Mouse (Mus musculus) urinary bladder, adult 2 months (tissue): Measurements from ENCODE around the gene Aldh3a1. TPM values are rescaled to one million over a fixed set of nuclear protein-coding genes. Genes with fewer than 3 reads are reported as not detected.

ENCODE experiments used
- DNase-seq: peaks from one replicate; pipeline ENCODE4 v3.0.0; 2022; ENCODE audit warnings: low spot score
- polyA plus RNA-seq: library from polyadenylated mRNA; depleted of rRNA; stranded (reverse); fragments of >200 nt; gene quantifications from 2 replicates; pipeline ENCODE4 v1.2.3, GENCODE M21; 2012

The Aldh3a1 gene
- polyA plus RNA-seq, 1 experiment, result 173 TPM

- no peak for DNase-seq
These were observed 10.6 kb upstream of the Aldh3a1 start for GRCm38 (mm10) chr11:61196616-61197353.

- DNase-seq, result no peak
These were observed 9.4 kb upstream of the Aldh3a1 start for GRCm38 (mm10) chr11:61197935-61198334.

DNA sequence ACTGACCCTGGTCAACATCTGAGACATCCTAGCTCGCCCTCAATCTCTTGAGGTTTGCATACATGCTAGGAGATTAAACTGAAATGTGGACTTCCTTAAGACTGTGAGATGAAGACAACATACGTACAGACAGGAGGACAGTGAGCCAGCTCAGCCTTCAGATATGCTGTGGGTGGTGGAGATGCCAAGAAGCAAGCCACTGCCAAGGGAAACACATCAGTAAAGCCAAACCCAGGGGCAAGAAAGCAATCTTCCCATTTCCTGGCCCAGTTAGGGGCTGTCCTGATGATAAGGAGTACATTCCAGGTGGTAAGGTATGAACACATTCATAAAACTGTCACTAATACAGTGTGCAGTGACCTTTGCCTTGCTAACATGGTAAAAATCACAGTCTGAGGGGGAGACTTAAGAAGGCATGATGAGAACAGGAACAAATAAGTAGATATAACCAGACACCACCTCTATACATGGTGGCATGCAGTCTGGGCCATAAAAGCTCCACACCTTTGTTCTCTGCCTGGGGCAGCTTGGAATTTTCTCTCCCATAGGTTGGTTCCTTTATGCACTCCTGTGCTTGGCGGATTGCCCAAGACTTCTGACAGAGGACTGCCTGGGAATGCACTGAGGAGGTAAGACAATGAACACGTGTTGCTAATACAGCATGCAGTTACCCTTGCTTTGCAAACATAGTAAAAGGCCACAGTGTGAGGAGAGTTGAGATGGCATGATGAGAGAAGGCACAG is 7.5 kb upstream of the Aldh3a1 start:
- no peak for DNase-seq

- no peak for DNase-seq
These were observed 5.2 kb upstream of the Aldh3a1 start for GRCm38 (mm10) chr11:61202186-61202585.

DNA sequence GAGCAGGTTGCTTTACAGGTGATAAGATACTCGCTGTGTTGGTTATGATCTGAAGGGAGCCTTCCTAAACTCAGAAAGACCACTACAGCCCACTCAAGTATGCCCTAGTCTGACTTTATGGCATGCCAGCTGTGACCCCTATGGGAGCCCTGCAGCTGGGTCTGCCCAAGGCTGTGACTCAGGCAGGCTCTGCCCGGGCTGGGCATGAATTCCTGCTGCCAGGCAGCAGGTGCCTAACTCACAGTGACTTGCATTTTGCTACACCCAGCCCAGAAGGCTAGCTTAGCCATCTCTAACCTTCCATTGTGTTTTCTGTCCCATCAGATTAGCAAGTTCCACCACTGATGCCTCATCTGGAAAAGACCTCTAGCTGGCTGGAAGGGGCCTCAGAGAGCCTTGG is 4.5 kb upstream of the Aldh3a1 start:
- DNase-seq, result no peak

GRCm38 (mm10) chr11:61205167-61205950 is 2.0 kb upstream of the Aldh3a1 start:
- no peak for DNase-seq

DNA sequence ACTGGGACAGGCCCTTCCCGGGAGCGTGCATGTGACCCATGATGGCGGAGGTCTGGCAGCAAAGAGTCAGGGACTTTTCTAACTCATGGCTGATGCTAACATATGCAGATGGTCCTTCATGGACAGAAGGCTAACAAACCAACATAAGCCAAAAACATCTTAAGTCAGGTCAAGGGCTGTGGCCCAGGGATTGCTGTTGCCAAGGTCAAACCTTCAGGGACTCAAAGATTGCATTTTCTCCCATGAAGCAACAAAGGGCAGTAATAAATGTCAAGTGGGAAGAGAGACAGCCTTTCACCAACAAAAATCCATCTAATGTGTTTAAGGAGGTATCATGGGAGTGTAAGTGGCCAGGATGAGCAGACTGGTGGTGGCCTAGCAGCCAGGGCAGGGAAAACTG is 1.2 kb upstream of the Aldh3a1 start:
- no peak for DNase-seq

- DNase-seq, result no peak
These were observed 979 bp downstream of the Aldh3a1 start for GRCm38 (mm10) chr11:61208316-61208715.

GRCm38 (mm10) chr11:61212102-61212501 is 4.8 kb downstream of the Aldh3a1 start:
- no peak for DNase-seq

DNA sequence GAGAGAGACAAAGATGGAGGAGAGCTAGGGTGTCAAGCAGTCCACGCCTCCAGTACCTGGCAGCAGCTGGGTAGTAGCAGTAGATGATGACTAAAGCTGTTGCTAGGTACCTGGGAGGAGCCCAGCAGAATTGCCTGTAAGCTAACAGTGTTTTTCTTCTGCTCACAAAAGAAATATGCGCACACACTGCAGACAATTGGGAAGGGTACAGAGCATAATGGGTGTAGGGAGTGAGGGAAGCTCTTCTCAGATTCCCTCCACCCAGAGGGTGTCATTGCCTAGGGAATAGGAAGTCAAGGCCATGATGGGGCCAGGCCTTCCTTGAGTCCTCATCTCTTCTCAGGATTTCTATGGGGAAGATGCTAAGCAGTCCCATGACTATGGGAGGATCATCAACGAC is 8.6 kb downstream of the Aldh3a1 start:
- no peak for DNase-seq

DNA sequence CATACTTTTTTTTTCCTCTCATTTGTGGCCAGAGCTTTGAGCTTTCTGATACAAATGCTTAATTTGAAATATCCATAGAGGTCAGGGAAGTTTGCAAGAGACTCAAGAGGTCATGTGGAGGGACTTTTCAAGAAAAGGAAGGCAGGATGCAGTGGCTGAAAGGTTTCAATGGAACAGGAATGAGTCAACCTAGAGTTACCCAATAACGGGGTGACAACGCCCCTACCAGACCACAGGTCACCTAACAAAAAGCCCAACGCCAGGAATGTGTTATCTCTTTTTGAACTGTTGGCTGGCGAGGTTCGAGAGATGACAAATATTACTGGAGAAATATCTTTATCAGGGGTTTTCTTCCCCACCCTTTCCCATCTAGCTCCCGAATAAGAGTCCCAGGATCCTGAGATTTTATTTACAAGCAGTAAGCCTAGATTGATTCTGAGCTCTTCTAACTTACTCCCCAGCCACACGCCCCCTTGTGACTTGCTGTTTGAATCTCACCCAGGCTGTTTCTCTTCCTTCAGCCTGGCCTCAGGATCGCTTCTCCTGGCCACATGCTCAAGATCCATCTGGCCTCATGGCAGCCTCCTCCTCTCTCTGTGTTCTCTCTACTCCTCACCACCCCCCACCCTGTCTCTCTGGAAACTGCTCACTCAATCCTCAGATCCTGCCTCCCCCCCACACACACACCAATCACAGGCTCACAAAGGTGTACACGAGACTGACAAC is 13.0 kb downstream of the Aldh3a1 start:
- no peak for DNase-seq

DNA sequence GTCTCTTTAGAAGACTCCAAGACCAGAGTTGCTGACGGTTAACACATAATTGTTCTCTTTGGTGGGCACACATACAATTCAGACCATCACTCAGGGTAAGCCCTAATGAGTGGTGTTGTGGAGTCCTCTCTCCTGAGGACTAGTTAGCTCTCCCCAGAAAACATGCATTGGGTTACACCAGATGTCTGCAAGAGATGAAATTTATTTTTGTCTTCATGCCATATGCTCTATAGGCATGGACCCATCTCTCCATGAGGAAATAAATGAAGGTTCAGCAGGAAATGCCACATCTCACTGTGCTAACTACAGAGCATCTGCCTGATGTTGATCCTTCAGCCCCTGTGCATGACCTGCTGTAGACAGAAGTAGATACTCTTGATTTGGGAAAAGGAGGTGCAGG is 14.7 kb downstream of the Aldh3a1 start:
- DNase-seq, result no peak

DNA sequence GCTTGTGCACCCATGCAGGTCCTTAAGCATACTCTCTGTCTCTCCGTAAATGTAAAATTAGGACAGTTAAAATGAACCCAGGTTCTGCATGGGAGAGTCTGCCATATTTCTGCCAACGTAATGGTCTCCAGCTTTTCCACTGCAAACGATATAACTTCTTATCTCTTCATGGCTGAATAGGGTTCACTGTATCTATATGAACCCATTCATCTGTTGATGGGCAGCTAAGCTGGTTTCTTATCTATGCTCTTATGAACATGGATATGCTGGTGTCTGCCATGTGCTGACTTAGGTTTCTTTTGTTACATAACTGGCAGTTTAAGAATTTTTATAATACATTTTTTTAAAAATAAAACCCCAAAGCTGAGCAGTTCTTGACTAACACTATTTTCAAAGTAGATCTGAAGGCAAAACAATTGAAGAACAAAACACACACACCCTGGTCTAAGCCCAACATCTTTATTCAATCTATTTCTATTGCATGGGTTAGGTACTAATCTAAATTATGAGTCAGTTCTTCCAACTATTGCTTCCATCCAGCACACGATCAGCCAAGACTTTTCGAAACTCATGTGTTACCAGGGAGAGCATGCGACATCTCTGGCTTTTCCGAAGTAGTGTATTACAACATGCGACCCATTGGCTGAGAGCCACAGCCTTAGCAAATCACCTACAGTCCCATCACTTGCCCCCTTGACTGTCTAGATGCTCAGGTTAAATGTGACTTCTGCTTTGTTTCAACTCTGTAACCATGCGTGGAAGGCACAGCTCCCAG is 15.8 kb downstream of the Aldh3a1 start:
- DNase-seq, result no peak

GRCm38 (mm10) chr11:61224234-61224744 is 17.0 kb downstream of the Aldh3a1 start:
- no peak for DNase-seq

DNA sequence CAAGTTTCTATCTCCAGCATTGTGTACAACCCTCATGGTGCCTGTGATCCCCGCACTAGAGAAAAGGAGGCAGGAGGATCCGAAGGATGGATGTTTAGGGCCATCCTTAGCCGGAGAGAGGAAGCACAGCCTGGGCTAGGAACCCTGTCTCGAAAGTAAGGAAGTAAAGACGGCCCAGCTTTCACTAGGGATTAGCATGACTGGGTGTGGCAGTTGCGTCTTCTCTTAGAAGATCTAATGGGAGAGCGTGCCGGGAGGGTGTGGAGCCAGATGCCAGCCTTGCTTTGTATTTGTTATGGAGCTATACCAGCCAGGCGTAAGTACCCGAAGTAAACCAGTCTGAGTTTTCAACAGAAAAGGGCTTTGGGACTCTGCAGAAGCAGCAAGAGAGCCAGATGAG is 17.6 kb downstream of the Aldh3a1 start:
- no peak for DNase-seq

DNA sequence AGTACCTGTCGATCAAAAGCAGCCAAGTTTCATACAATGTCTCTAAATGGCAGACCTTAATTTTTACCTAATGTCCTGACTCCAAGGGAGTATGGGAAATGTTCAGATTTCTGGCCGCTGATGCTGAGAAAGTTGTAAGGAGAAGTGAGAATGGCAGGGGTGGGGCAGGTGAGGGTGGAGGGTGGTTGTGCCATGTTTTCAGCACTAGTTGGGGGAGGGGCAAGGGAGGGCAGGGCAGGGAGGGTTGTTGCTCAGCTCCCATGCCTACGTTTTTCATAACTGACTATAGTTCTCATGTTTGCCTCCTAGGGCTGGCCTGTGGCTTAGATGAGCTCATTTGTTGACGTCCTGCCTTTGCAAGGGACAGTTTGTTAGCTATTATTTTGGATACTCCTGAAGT is 18.2 kb downstream of the Aldh3a1 start:
- DNase-seq, result no peak

GRCm38 (mm10) chr11:61225941-61226412 is 18.6 kb downstream of the Aldh3a1 start:
- DNase-seq, result no peak

DNA sequence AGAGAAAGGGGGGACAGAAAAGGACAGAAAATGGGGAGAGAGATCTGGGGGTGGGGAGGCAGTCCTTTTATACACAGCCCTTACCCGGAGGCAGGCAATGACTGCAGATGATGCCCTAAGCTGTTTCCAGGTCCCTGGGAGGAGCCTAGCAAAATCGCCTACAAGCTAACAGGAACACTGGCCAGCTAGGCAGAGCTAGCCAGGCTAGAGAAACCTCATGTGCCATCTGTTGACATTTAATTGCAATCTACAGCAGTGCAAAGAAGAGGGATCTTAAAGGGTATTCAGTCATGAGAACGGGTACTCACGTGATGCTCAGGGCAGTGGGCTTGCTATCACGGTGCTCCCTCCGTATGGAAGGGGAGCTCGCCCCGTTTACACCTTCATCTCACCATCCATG is 20.5 kb downstream of the Aldh3a1 start:
- no peak for DNase-seq

DNA sequence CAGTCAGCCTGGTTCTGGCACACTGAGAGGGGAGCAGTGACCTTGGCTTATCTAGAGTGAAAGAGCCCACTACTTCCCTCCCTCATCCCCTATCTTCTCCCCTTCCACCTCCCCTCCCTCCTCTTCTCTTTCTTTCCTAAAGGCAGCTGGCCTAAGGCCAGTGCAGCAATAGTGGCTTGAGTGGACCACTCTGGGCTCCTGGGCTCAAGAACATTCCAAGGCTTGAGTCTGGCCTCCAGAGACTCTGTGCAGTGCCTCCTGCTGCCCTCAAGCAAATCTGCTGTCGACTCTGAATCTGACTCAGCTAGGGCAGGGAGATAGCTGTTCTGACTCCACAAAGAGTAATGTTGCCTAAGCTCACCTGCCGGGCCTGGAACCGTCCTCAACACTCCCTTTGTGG is 21.1 kb downstream of the Aldh3a1 start:
- DNase-seq, result no peak

- DNase-seq, result no peak
These were observed 24.0 kb downstream of the Aldh3a1 start for GRCm38 (mm10) chr11:61231329-61231728.

- no peak for DNase-seq
These were observed 26.8 kb downstream of the Aldh3a1 start for GRCm38 (mm10) chr11:61234174-61234573.
